Mouse (Mus musculus) hindbrain, embryonic 13.5 days (tissue): ENCODE measurements around the gene Icos. TPM values are rescaled to one million over a fixed set of nuclear protein-coding genes. Genes with fewer than 3 reads are reported as not detected.

Experiments
- ATAC-seq: fragments of 200-750 bp; cut with Nextera tagmentation; 2 replicates; pipeline ENCODE4 v1.8.0; 2017; ENCODE audit warnings: moderate TSS enrichment; ENCODE audit not compliant: low FRiP score
- H3K27ac ChIP-seq: fragments of 300-500 bp; sonication (generic); 2 replicates; pipeline ENCODE4 v1.5.1; 2015; ENCODE audit warnings: inconsistent platforms, mild to moderate bottlenecking, moderate library complexity
- H3K27me3 ChIP-seq: fragments of 300-500 bp; sonication (generic); 2 replicates; pipeline ENCODE4 v1.6.1; 2015; ENCODE audit warnings: mild to moderate bottlenecking, inconsistent platforms
- H3K36me3 ChIP-seq: fragments of 300-500 bp; sonication (generic); 2 replicates; pipeline ENCODE4 v1.6.1; 2015; ENCODE audit warnings: mild to moderate bottlenecking, inconsistent platforms
- H3K4me1 ChIP-seq: fragments of 300-500 bp; sonication (generic); replicated peaks from 2 replicates; pipeline ENCODE4 v1.6.1; 2015; ENCODE audit warnings: inconsistent platforms
- H3K4me2 ChIP-seq: fragments of 300-500 bp; sonication (generic); 2 replicates; pipeline ENCODE4 v1.6.1; 2015; ENCODE audit warnings: inconsistent platforms, mild to moderate bottlenecking, moderate library complexity
- H3K4me3 ChIP-seq: fragments of 300-500 bp; sonication (generic); 2 replicates; pipeline ENCODE4 v1.5.1; 2015; ENCODE audit warnings: mild to moderate bottlenecking, inconsistent platforms
- H3K9ac ChIP-seq: fragments of 300-500 bp; sonication (generic); 2 replicates; pipeline ENCODE4 v1.6.1; 2015; ENCODE audit warnings: mild to moderate bottlenecking, inconsistent platforms
- H3K9me3 ChIP-seq: fragments of 300-500 bp; sonication (generic); 2 replicates; pipeline ENCODE4 v1.6.1; 2016; ENCODE audit warnings: inconsistent platforms
- WGBS: fragments of 180-500 bp; shearing (Covaris S2); methylation state at CpG from one replicate; pipeline ENCODE4 v1.1.7; 2015; 5-methylcytosine and 5-hydroxymethylcytosine counted together
- polyA plus RNA-seq: library from polyadenylated mRNA; unstranded; fragments of >200 nt; fragmentation: Nextera tagmentation; extraction: Ambion mirVana; gene quantifications from 2 replicates; pipeline ENCODE4 v1.2.1, GENCODE M21; 2015

Gene Icos
- polyA plus RNA-seq, 1 experiment from 2014 or later: 0.08 TPM

DNA sequence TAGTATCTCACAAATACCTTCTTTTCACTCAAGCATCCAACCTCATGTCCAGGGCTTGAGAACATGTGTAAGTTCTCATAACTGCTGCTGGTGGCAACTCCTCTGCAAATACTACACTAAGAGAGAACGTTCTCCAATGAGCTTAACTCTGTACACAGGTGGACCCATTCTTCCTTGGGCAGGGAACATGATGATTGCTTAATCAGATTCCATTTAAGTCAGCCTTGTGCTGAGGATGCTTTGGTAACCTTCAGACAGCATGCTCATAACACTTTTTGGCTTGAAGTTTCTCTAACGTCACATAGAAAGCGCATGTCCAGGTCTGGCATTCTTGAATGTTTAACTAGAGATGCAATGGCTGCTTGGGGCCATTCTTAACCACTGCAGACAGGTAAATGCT, 69.6 kb downstream of the Icos start:
- H3K4me2 ChIP-seq: no peak overlapping the region
- H3K36me3 ChIP-seq: no peaks in the 10 kb centered on the region
- 92% methylated on average over 3 of the region's 3 CpGs for WGBS
- no peak overlapping the region for H3K27ac ChIP-seq
- no peaks in the 10 kb centered on the region for H3K27me3 ChIP-seq
- no peaks in the 10 kb centered on the region for H3K9me3 ChIP-seq
- H3K4me1 ChIP-seq: no peaks in the 10 kb centered on the region
- no peak for ATAC-seq
- H3K4me3 ChIP-seq: no peak overlapping the region
- no peak overlapping the region for H3K9ac ChIP-seq

Other genes with a start within 250 kb of the Icos start
- gene Ctla4, start 90.9 kb upstream of the Icos start, polyA plus RNA-seq: not detected in 2 replicates